ENCODE assay signal across 20 mouse cellular contexts in genomic region chr2:153393045-153393444, GRCm38 (mm10). TPM values are rescaled to one million over a fixed set of nuclear protein-coding genes. Genes with fewer than 3 reads are reported as not detected.
DNase-seq lines count a peak whose midpoint lies in the region; ATAC-seq lines count a peak whose summit lies in the region.
"Had no signal": no experiment of that assay in that cellular context is flagged by ENCODE, and none has a peak within 500 bp of the region (broad histone marks: within the 10 kb centered on the region; RNA-seq: fewer than 3 reads in every experiment).

No protein-coding gene starts in this region.

- H3K9me3 ChIP-seq in heart, embryonic 16.5 days (replicated peaks; ENCODE audit: control insufficient read depth, low read length): no peaks in the 10 kb centered on the region
- no peaks in the 10 kb centered on the region for H3K9me3 ChIP-seq in kidney, embryonic 16.5 days (ENCODE audit: low read length)
- H3K9me3 ChIP-seq: embryonic facial prominence, embryonic 15.5 days; hindbrain, embryonic 13.5 days; neural tube, embryonic 15.5 days had no signal

- H3K4me2 ChIP-seq in heart, embryonic 16.5 days (ENCODE audit: low read depth, low read length): no peak overlapping the region
- no peak overlapping the region for H3K4me2 ChIP-seq in kidney, embryonic 16.5 days (replicated peaks; ENCODE audit: low read depth, low read length)
- H3K4me2 ChIP-seq: embryonic facial prominence, embryonic 15.5 days; hindbrain, embryonic 13.5 days; midbrain, embryonic 13.5 days; neural tube, embryonic 15.5 days had no signal

- WGBS in heart, embryonic 16.5 days: 47% methylated on average over 10 of the region's 10 CpGs
- WGBS in kidney, embryonic 16.5 days: 96% methylated on average over 10 of the region's 10 CpGs

- ATAC-seq in cerebellum, adult (ENCODE audit: insufficient number of reproducible peaks, low FRiP score, low TSS enrichment): peak; percentile 79
- peak; percentile 78 for ATAC-seq in heart, embryonic 16.5 days (replicated peaks; ENCODE audit: extremely low read depth, insufficient read depth, low FRiP score)
- ATAC-seq in kidney, embryonic 16.5 days (ENCODE audit: low FRiP score, low TSS enrichment): no peak
- ATAC-seq: midbrain, embryonic 13.5 days had no signal

- H3K36me3 ChIP-seq in heart, embryonic 16.5 days (ENCODE audit: control insufficient read depth, insufficient read depth): peaks cover 63% of the 10 kb centered on the region
- peaks cover 67% of the 10 kb centered on the region for H3K36me3 ChIP-seq in kidney, embryonic 16.5 days (ENCODE audit: insufficient read depth, low read length)

- H3K27ac ChIP-seq in heart, embryonic 16.5 days (ENCODE audit: low read length): peak overlapping the region; percentile 52; the same call in 1 of the 2 replicates
- H3K27ac ChIP-seq in kidney, embryonic 16.5 days (ENCODE audit: low read length): no peak overlapping the region
- H3K27ac ChIP-seq: embryonic facial prominence, embryonic 15.5 days; hindbrain, embryonic 13.5 days; layer of hippocampus, adult 2 months; liver, embryonic 14.5 days; midbrain, embryonic 13.5 days; neural tube, embryonic 15.5 days had no signal

- H3K9ac ChIP-seq in heart, embryonic 16.5 days (ENCODE audit: low read length): no peak overlapping the region
- no peak overlapping the region for H3K9ac ChIP-seq in kidney, embryonic 16.5 days (replicated peaks; ENCODE audit: low read length)
- H3K9ac ChIP-seq: embryonic facial prominence, embryonic 15.5 days; hindbrain, embryonic 13.5 days; liver, embryonic 14.5 days; midbrain, embryonic 13.5 days; neural tube, embryonic 15.5 days had no signal

- no peaks in the 10 kb centered on the region for H3K27me3 ChIP-seq in heart, embryonic 16.5 days (ENCODE audit: control insufficient read depth, insufficient read depth, low read length)
- no peaks in the 10 kb centered on the region for H3K27me3 ChIP-seq in kidney, embryonic 16.5 days (ENCODE audit: insufficient read depth, low read length)
- H3K27me3 ChIP-seq: CH12.LX; embryonic facial prominence, embryonic 15.5 days; hindbrain, embryonic 13.5 days; midbrain, embryonic 13.5 days; neural tube, embryonic 15.5 days had no signal

- H3K4me3 ChIP-seq in heart, embryonic 16.5 days (ENCODE audit: low read length): no peak overlapping the region
- no peak overlapping the region for H3K4me3 ChIP-seq in kidney, embryonic 16.5 days (ENCODE audit: low read length)
- H3K4me3 ChIP-seq: embryonic facial prominence, embryonic 15.5 days; hindbrain, embryonic 13.5 days; layer of hippocampus, adult 2 months; midbrain, embryonic 13.5 days; myocyte; neural tube, embryonic 15.5 days had no signal

- no peak for DNase-seq in cerebellum, postnatal 4 days (ENCODE audit: low spot score in 2 of 2)
- peak; percentile 11 for DNase-seq in 3T3-L1 (ENCODE audit: low read depth, low spot score)
- peak; percentile 82 for DNase-seq in cerebellum, adult 9-10 months
- no peak for DNase-seq in frontal cortex, postnatal 25 days (ENCODE audit: low spot score in 2 of 2)
- DNase-seq in urinary bladder, postnatal 36 days (ENCODE audit: low spot score in 2 of 2): no peak
- DNase-seq: adrenal gland, adult 8-10 months; gastrocnemius, postnatal 36 days; kidney, adult 9 months; thymus, postnatal 25 days had no signal

- peaks cover 12% of the 10 kb centered on the region for H3K4me1 ChIP-seq in heart, embryonic 16.5 days (ENCODE audit: control insufficient read depth, insufficient read depth, low read length)
- H3K4me1 ChIP-seq in kidney, embryonic 16.5 days (ENCODE audit: insufficient read depth, low read length): no peaks in the 10 kb centered on the region
- H3K4me1 ChIP-seq: embryonic facial prominence, embryonic 15.5 days; hindbrain, embryonic 13.5 days; midbrain, embryonic 13.5 days; neural tube, embryonic 15.5 days had no signal

RNA-seq across cellular contexts. Expression of gene Asxl1, which starts 47.4 kb away (rescaled TPM):
- 7.4 and 8.7 TPM in 2 replicates for polyA plus RNA-seq in heart, embryonic 16.5 days (2015; fragmentation: Nextera tagmentation; extraction: Ambion mirVana)
- polyA plus RNA-seq in kidney, embryonic 16.5 days (2015; fragmentation: Nextera tagmentation; extraction: Ambion mirVana): 11.6 and 11.7 TPM in 2 replicates

Comparison
In these comparisons a context has a peak if more than half of its experiments do, and no peak if none do; other contexts are left out.
1. DNase-seq: peak in 3T3-L1 (single experiment) and cerebellum, adult 9-10 months (single experiment); none in cerebellum, postnatal 4 days (0 of 2), frontal cortex, postnatal 25 days (0 of 2) and urinary bladder, postnatal 36 days (0 of 2).